Mouse (Mus musculus) neural tube, embryonic 14.5 days (tissue): ENCODE measurements around the gene Gnaz. TPM values are rescaled to one million over a fixed set of nuclear protein-coding genes. Genes with fewer than 3 reads are reported as not detected.
A peak's percentile ranks its signal among the peaks of the same experiment; 100 is the strongest.

Experiments used
- ATAC-seq: fragments of 200-750 bp; cut with Nextera tagmentation; 2 replicates; pipeline ENCODE4 v1.8.0; 2017; ENCODE audit warnings: low read depth, mild to moderate bottlenecking, moderate TSS enrichment, moderate library complexity
- H3K27ac ChIP-seq: fragments of 300-500 bp; sonication (generic); 2 replicates; pipeline ENCODE4 v1.5.1; 2014; ENCODE audit warnings: low read depth, mild to moderate bottlenecking, control low read depth, low read length, moderate library complexity, mixed read lengths
- H3K27me3 ChIP-seq: fragments of 300-500 bp; sonication (generic); 2 replicates; pipeline ENCODE4 v1.6.1; 2014; ENCODE audit warnings: low read length; ENCODE audit not compliant: control insufficient read depth, insufficient read depth
- H3K36me3 ChIP-seq: fragments of 300-500 bp; sonication (generic); 2 replicates; pipeline ENCODE4 v1.6.1; 2014; ENCODE audit warnings: low read length, mixed read lengths; ENCODE audit not compliant: control insufficient read depth, insufficient read depth
- H3K4me1 ChIP-seq: fragments of 300-500 bp; sonication (generic); 2 replicates; pipeline ENCODE4 v1.6.1; 2014; ENCODE audit warnings: low read length; ENCODE audit not compliant: control insufficient read depth, insufficient read depth
- H3K4me2 ChIP-seq: fragments of 300-500 bp; sonication (generic); 2 replicates; pipeline ENCODE4 v1.6.1; 2014; ENCODE audit warnings: mild to moderate bottlenecking, low read depth, low read length, control low read depth
- H3K4me3 ChIP-seq: fragments of 300-500 bp; sonication (generic); 2 replicates; pipeline ENCODE4 v1.5.1; 2014; ENCODE audit warnings: low read depth, low read length, control low read depth, mixed read lengths
- H3K9ac ChIP-seq: fragments of 300-500 bp; sonication (generic); replicated peaks from 2 replicates; pipeline ENCODE4 v1.6.1; 2014; ENCODE audit warnings: low read depth, mild to moderate bottlenecking, control low read depth, low read length, mixed read lengths
- H3K9me3 ChIP-seq: fragments of 300-500 bp; sonication (generic); 2 replicates; pipeline ENCODE4 v1.6.1; 2016; ENCODE audit warnings: low read length; ENCODE audit not compliant: control insufficient read depth
- WGBS: fragments of 180-500 bp; shearing (Covaris S2); extraction: QIAGEN DNeasy Blood & Tissue Kit; methylation state at CpG from one replicate; pipeline ENCODE4 v1.1.7; 2014; 5-methylcytosine and 5-hydroxymethylcytosine counted together
- polyA plus RNA-seq: library from polyadenylated mRNA; unstranded; fragments of >200 nt; fragmentation: Nextera tagmentation; extraction: Ambion mirVana; gene quantifications from 2 replicates; pipeline ENCODE4 v1.2.1, GENCODE M21; 2014

Gnaz gene
- polyA plus RNA-seq, 1 experiment from 2014 or later, result 61.2 TPM

GRCm38 (mm10) chr10:75052902-75053301 is 85.9 kb downstream of the Gnaz start:
- no peaks in the 10 kb centered on the region for H3K9me3 ChIP-seq
- 82% methylated on average over 8 of the region's 8 CpGs for WGBS
- H3K4me2 ChIP-seq, result no peak overlapping the region
- no peaks in the 10 kb centered on the region for H3K36me3 ChIP-seq
- H3K4me3 ChIP-seq, result no peak overlapping the region
- H3K27ac ChIP-seq, result no peak overlapping the region
- H3K9ac ChIP-seq, result no peak overlapping the region
- no peaks in the 10 kb centered on the region for H3K4me1 ChIP-seq
- no peak for ATAC-seq
- no peaks in the 10 kb centered on the region for H3K27me3 ChIP-seq

DNA sequence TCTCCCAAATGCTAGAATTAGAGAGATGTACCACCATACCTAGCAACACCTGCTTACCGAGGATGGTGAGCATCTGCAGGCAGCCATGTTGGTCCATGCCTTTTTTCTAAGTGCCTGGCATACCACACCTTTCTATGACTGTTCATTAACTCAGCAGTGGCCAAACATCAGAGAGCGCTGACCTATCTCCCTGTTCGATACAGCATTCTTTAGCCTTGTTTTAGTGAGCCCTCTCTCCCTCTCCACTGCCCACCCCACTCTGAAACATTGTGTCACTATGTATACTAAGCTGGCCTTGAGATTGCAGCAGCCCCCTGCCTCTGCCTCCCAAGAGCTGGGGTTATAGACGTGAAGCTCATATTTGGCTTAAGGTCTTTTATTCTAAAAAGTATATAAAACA is 86.7 kb downstream of the Gnaz start:
- Histone ChIP-seq H3K9ac (no peak overlapping the region), H3K36me3 (no peaks in the 10 kb centered on the region), H3K27me3 (no peaks in the 10 kb centered on the region), H3K4me2 (no peak overlapping the region), H3K4me1 (no peaks in the 10 kb centered on the region), H3K9me3 (no peaks in the 10 kb centered on the region), H3K27ac (no peak overlapping the region), H3K4me3 (no peak overlapping the region)
- no peak for ATAC-seq
- whole genome bisulfite sequencing, result 87% methylated on average over 4 of the region's 4 CpGs

DNA sequence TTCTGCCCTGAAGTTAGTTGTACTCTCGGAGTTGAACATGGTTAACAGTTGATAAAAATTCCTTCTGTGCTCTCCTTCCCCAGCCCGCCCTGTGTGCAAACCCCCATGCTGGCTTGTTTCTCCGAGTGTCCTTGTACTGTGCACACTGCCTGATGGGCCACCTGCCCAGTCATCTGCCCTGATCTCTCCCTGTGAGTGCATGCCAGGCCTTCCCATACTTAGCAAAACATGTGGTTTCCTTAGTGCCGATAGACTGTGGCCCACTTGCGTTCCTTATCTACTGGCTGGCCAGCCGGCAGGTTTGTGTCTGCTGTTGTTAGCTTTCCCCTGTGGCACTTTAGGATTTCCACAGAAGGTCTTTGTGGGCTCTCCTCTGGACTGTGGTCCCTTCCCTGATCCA is 87.1 kb downstream of the Gnaz start:
- no peak for ATAC-seq

DNA sequence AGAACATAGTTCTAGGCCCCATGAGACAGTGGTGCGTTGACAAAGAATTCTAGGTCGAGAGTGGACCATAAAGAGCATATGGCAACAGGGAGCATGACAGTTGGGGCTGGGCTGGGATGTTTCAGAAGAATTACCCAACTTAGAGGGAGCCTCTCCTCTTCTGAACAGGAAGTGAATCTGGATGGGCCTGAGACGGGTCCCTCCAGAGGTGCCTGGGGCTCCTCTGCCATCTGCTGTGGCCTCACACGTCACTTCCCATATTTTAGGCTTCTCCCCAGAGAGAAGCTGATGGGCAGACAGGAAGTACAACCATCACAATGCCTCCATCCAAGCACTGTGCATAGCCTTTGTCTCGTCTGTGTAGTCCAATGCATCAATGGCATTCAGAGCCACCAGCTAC is 88.7 kb downstream of the Gnaz start:
- WGBS, result 45% methylated on average over 5 of the region's 5 CpGs
- no peak overlapping the region for H3K4me2 ChIP-seq
- H3K9me3 ChIP-seq, result no peaks in the 10 kb centered on the region
- H3K4me3 ChIP-seq, result no peak overlapping the region
- ATAC-seq, result no peak
- H3K36me3 ChIP-seq, result no peaks in the 10 kb centered on the region
- H3K9ac ChIP-seq, result no peak overlapping the region
- H3K27ac ChIP-seq, result 0 out of 2 replicates have a peak overlapping the region, but pooled peaks have one; percentile 62
- peaks cover 7% of the 10 kb centered on the region; the same call in 1 of the 2 replicates for H3K4me1 ChIP-seq
- no peaks in the 10 kb centered on the region; the same call in 1 of the 2 replicates for H3K27me3 ChIP-seq

More for the DNA sequence above, 87.1 kb downstream of the Gnaz start:
- Histone ChIP-seq H3K4me3 (no peak overlapping the region), H3K36me3 (no peaks in the 10 kb centered on the region), H3K4me2 (no peak overlapping the region), H3K27me3 (no peaks in the 10 kb centered on the region), H3K27ac (no peak overlapping the region), H3K4me1 (no peaks in the 10 kb centered on the region), H3K9me3 (no peaks in the 10 kb centered on the region), H3K9ac (no peak overlapping the region)
- WGBS, result 79% methylated on average over 6 of the region's 6 CpGs

DNA sequence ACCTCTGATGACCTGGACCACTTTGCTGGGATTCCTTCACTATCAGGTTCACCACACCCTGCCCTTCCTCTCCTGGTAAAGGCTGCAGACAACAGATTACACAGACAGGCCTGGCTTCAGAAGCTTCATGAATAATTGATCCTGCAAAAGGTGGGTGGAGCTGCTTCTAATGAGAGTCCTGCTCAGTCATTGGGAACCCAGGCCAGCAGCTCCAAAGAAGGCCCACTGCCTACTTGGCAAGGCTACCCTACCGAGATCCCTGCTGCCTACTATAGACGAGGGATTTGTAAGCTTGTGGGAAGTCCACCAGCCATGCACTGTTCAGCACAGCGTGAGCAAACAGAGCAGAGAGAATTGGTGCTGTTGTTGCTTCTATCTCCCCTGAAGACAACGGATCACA is 89.3 kb downstream of the Gnaz start:
- Histone ChIP-seq H3K4me3 (no peak overlapping the region), H3K9me3 (no peaks in the 10 kb centered on the region), H3K4me2 (no peak overlapping the region), H3K9ac (no peak overlapping the region), H3K27ac (0 out of 2 replicates have a peak overlapping the region, but pooled peaks have one; percentile 62), H3K27me3 (no peaks in the 10 kb centered on the region; the same call in 1 of the 2 replicates), H3K36me3 (no peaks in the 10 kb centered on the region), H3K4me1 (peaks cover 7% of the 10 kb centered on the region; the same call in 1 of the 2 replicates)
- ATAC-seq, result no peak
- 10% methylated on average over 4 of the region's 4 CpGs for WGBS

DNA sequence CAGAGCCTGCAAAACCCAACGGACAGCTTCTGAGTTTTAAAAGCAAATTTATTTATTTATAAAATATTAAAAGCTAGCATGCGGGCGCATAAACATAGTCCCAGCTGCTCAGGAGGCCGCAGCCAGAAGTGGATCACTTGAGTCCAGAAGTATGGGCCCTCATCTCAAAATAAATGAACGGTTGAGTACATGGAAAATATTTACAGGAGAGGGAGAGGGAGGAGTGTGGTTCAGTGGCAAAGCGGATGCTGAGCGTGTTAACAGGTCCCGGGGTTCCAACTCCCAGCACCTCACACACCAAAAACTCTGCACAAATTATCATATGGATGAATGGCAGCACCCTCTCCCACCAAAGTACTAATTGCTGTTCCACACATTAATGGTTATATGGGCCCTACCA is 91.4 kb downstream of the Gnaz start:
- H3K9me3 ChIP-seq, result no peaks in the 10 kb centered on the region
- H3K36me3 ChIP-seq, result no peaks in the 10 kb centered on the region
- no peak overlapping the region for H3K4me3 ChIP-seq
- peaks cover 24% of the 10 kb centered on the region for H3K4me1 ChIP-seq
- H3K4me2 ChIP-seq, result no peak overlapping the region
- H3K27me3 ChIP-seq, result no peaks in the 10 kb centered on the region; the same call in 1 of the 2 replicates
- 77% methylated on average over 8 of the region's 8 CpGs for WGBS
- ATAC-seq, result no peak
- no peak overlapping the region for H3K27ac ChIP-seq
- no peak overlapping the region for H3K9ac ChIP-seq

GRCm38 (mm10) chr10:75058761-75059395 is 91.9 kb downstream of the Gnaz start:
- H3K4me1 ChIP-seq, result peaks cover 29% of the 10 kb centered on the region
- WGBS, result 26% methylated on average over 9 of the region's 9 CpGs

DNA sequence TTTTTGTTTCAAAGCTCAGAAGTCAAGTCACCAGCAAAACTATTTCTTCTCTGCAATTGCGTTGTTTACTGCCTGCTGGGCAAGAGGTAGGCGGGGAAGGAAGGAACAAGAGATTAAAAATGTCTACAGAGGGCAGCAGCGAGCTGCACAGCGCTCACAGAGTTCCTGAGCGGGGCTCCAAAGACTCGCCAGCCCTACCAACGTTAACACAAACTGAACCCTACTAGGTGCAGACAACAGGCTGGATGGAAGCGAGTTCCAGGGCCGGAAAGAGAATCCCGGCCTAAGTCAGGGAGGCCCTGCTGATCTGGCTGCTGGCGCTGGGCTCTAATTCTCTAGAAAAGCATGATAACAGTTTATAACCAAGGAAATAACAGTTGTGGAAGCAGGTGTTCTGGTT is 92.4 kb downstream of the Gnaz start:
- Histone ChIP-seq H3K27ac (no peak overlapping the region), H3K4me2 (peak overlapping the region; percentile 97), H3K9ac (no peak overlapping the region), H3K4me1 (peaks cover 35% of the 10 kb centered on the region), H3K9me3 (no peaks in the 10 kb centered on the region), H3K27me3 (no peaks in the 10 kb centered on the region; the same call in 1 of the 2 replicates), H3K4me3 (peak overlapping the region; percentile 90; the same call in 1 of the 2 replicates), H3K36me3 (no peaks in the 10 kb centered on the region)
- no peak for ATAC-seq
- WGBS, result under 1% methylated on average over 11 of the region's 11 CpGs

More at GRCm38 (mm10) chr10:75058761-75059395, 91.9 kb downstream of the Gnaz start:
- Histone ChIP-seq H3K4me2 (no peak overlapping the region), H3K27ac (no peak overlapping the region), H3K36me3 (no peaks in the 10 kb centered on the region), H3K4me3 (no peak overlapping the region), H3K9ac (no peak overlapping the region), H3K27me3 (no peaks in the 10 kb centered on the region; the same call in 1 of the 2 replicates), H3K9me3 (no peaks in the 10 kb centered on the region)
- no peak for ATAC-seq

- Histone ChIP-seq H3K4me2 (peak within 1 kb of the TSS; percentile 97), H3K9me3 (no peaks in the 10 kb centered on the region), H3K36me3 (no peaks in the 10 kb centered on the region), H3K4me3 (peak within 1 kb of the TSS; percentile 90), H3K27me3 (no peaks in the 10 kb centered on the region; the same call in 1 of the 2 replicates), H3K9ac (peak within 1 kb of the TSS; percentile 85), H3K27ac (peak within 1 kb of the TSS; percentile 90), H3K4me1 (peaks cover 44% of the 10 kb centered on the region)
- ATAC-seq, result peak; percentile 90
- 1% methylated on average over 39 of the region's 73 CpGs for WGBS
Observed at GRCm38 (mm10) chr10:75060217-75060842, 93.4 kb downstream of the Gnaz start, which contains the start of gene Bcr. Gene Bcr, plus strand, starts transcription at chr10:75060592.
